Mouse (Mus musculus) 416B (cell line): ENCODE data around the gene Gm11273.
"Not testable (repeated sequence)": the region's sequence is repeated elsewhere in the genome, so short reads cannot be mapped to it uniquely, and the experiment has no call there.

ENCODE experiments used
- DNase-seq: peaks from one replicate; pipeline ENCODE4 v3.0.0; 2011; ENCODE audit warnings: low read depth

The Gm11273 gene

GRCm38 (mm10) chr13:21501182-21501581, at the start of gene Gm11273:
Gene Gm11273, minus strand, starts transcription at chr13:21501418.
- DNase-seq: not testable (repeated sequence)

GRCm38 (mm10) chr13:21550416-21551110, 49.3 kb upstream of the Gm11273 start:
- DNase-seq: no peak

- peak; percentile 45 for DNase-seq
These were observed 48.3 kb upstream of the Gm11273 start for GRCm38 (mm10) chr13:21549487-21549886.

- no peak for DNase-seq
These were observed 41.5 kb upstream of the Gm11273 start, which contains the start of gene Olfr1366 for GRCm38 (mm10) chr13:21542708-21543107. Gene Olfr1366, minus strand, starts transcription at chr13:21542808.

- DNase-seq: peak; percentile 92
These were observed 29.6 kb upstream of the Gm11273 start, which contains the start of gene Zkscan8 for GRCm38 (mm10) chr13:21530781-21531201. Gene Zkscan8, minus strand, starts transcription at chr13:21531120.

GRCm38 (mm10) chr13:21530136-21530535, 28.9 kb upstream of the Gm11273 start:
- peak; percentile 53 for DNase-seq

GRCm38 (mm10) chr13:21506221-21506649, 5.0 kb upstream of the Gm11273 start:
- peak; percentile 94 for DNase-seq

GRCm38 (mm10) chr13:21502296-21502695, 1.1 kb upstream of the Gm11273 start:
- DNase-seq: no peak

- DNase-seq: no peak
These were observed 6.1 kb downstream of the Gm11273 start, which contains the start of gene AK157302 for GRCm38 (mm10) chr13:21495080-21495479. Gene AK157302, plus strand, starts transcription at chr13:21495223.

- peak; percentile 7 for DNase-seq
These were observed 8.4 kb downstream of the Gm11273 start for GRCm38 (mm10) chr13:21492847-21493246.

GRCm38 (mm10) chr13:21486881-21487280, 14.3 kb downstream of the Gm11273 start:
- DNase-seq: no peak

GRCm38 (mm10) chr13:21478759-21479670, 22.2 kb downstream of the Gm11273 start, which contains the start of the genes Zkscan4 and Gm10065:
Gene Zkscan4, plus strand, starts transcription at chr13:21478907.
Gene Gm10065, minus strand, starts transcription at chr13:21479441.
- peak; percentile 73 for DNase-seq

- no peak for DNase-seq
These were observed 28.8 kb downstream of the Gm11273 start for GRCm38 (mm10) chr13:21472427-21472826.

GRCm38 (mm10) chr13:21469097-21469496, 32.1 kb downstream of the Gm11273 start:
- DNase-seq: no peak

GRCm38 (mm10) chr13:21468061-21469019, 32.9 kb downstream of the Gm11273 start, which contains the start of gene Nkapl:
Gene Nkapl, minus strand, starts transcription at chr13:21468509.
- no peak for DNase-seq

- no peak for DNase-seq
These were observed 33.9 kb downstream of the Gm11273 start for GRCm38 (mm10) chr13:21467336-21467735.

- DNase-seq: not testable (repeated sequence)
These were observed 38.7 kb downstream of the Gm11273 start for GRCm38 (mm10) chr13:21462516-21462915.

- no peak for DNase-seq
These were observed 44.9 kb downstream of the Gm11273 start for GRCm38 (mm10) chr13:21456347-21456746.

GRCm38 (mm10) chr13:21454133-21454532, 47.1 kb downstream of the Gm11273 start:
- DNase-seq: no peak

- DNase-seq: peak; percentile 90
These were observed 47.8 kb downstream of the Gm11273 start, which contains the start of gene Zscan26 for GRCm38 (mm10) chr13:21453449-21453848. Gene Zscan26, minus strand, starts transcription at chr13:21453730.

- DNase-seq: no peak
These were observed 48.2 kb downstream of the Gm11273 start for GRCm38 (mm10) chr13:21453042-21453441.
